Mouse (Mus musculus) activated CD4-positive, CD25-positive, alpha-beta regulatory T cell (primary cell): ENCODE results near the gene Fosl1. TPM values are rescaled to one million over a fixed set of nuclear protein-coding genes. Genes with fewer than 3 reads are reported as not detected.

Experiments used
- polyA plus RNA-seq, 2 experiments: library from polyadenylated mRNA; unstranded; fragments of 100-300 nt; shearing (Covaris generic); gene quantifications; one replicate each; pipeline ENCODE4 v1.2.1; 2017

Gene Fosl1
- under 1 TPM in 1 of 2 experiments, not detected in 1; 0.10 TPM for polyA plus RNA-seq

GRCm38 (mm10) chr19:5447515-5448353 lies at the start of gene Fosl1:
Fosl1 (plus strand) TSS chr19:5447547.

DNA sequence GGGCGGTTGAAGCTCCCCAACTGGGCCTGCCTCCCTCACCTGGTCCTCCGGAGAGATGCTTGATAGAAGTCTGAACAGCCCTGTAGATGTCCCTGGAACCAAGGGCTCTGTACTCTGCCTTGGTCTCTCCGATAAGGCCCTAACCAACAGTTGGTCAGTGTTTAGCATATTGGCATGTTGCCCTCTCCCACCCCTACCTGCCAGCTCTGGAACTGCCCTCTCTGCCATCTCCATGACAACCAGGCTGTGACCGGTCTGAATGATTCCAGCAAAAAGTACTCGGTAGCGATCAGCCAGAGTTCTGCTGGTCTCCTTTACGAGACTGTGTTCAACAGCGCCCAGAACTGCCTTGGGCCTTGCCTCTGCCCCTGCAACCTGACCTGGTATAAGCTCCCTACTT lies 45.1 kb upstream of the Fosl1 start, which contains the start of gene Tsga10ip:
Gene Tsga10ip (minus strand): TSS at position 234 of the 400 bp plus-strand sequence.

GRCm38 (mm10) chr19:5424782-5425741 lies 22.3 kb upstream of the Fosl1 start, which contains the start of the genes Drap1 and AI837181:
Drap1 (minus strand) TSS chr19:5424979.
AI837181 (plus strand) TSS chr19:5425144.

DNA sequence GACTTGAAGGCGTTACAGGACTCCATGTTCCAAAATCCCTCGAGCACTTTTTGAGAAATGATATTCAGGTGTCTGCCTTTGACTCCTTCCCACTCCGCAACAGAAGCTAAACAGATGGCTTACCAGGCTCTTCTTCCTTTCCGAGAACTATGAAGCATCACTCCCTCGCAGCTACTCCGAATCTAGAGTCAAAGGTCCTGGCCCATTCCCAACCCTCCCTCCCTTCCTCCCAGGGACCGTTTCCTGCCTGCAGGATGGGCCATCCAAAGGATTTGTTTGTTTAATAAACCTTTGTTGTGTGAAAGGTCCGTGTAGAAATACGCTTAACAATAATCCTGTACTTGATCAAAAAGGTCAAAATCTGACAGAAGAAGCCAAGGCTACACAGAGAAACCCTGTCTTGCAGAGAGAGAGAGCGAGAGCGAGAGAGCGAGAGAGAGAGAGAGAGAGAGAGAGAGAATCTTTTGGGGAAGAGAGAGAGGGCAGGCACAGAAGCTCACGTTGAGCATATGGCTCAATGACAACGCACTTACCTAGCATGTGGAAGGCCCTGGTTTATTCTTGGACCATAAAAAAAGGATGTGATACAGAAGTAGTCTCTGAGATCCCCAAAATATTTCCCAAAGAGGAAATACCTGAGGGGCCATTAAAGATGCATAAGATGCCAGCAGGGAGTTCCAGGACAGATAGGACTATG lies 10.5 kb downstream of the Fosl1 start, which contains the start of gene Ccdc85b:
Gene Ccdc85b (minus strand): TSS at position 149 of the 697 bp plus-strand sequence.

GRCm38 (mm10) chr19:5460465-5460911 lies 13.1 kb downstream of the Fosl1 start, which contains the start of gene Fibp:
Fibp (plus strand) TSS chr19:5460615.

GRCm38 (mm10) chr19:5468374-5468773 lies 21.0 kb downstream of the Fosl1 start, which contains the start of gene Ctsw:
Ctsw (minus strand) TSS chr19:5468507.

DNA sequence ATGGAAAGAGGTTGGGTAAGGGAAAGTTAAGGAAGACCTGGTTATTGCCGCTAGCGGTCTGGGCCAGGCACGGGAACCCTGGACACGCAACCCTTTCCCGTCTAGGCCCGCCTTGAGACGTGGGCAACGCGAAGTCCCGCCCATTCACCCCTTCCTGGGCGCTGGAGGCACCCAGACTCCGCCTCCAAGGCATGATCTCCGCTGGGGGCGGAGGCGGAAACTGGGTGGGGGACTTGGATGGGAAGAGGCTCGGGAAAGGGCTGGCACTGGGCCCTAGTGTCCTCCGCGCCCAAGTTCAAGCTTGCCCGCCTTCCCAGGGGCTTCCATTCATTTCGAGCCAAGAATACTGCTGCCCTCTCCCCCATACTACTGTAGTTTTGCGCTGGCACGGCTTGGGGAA lies 26.4 kb downstream of the Fosl1 start, which contains the start of gene Efemp2:
Gene Efemp2 (plus strand): TSS at position 235 of the 400 bp plus-strand sequence.

DNA sequence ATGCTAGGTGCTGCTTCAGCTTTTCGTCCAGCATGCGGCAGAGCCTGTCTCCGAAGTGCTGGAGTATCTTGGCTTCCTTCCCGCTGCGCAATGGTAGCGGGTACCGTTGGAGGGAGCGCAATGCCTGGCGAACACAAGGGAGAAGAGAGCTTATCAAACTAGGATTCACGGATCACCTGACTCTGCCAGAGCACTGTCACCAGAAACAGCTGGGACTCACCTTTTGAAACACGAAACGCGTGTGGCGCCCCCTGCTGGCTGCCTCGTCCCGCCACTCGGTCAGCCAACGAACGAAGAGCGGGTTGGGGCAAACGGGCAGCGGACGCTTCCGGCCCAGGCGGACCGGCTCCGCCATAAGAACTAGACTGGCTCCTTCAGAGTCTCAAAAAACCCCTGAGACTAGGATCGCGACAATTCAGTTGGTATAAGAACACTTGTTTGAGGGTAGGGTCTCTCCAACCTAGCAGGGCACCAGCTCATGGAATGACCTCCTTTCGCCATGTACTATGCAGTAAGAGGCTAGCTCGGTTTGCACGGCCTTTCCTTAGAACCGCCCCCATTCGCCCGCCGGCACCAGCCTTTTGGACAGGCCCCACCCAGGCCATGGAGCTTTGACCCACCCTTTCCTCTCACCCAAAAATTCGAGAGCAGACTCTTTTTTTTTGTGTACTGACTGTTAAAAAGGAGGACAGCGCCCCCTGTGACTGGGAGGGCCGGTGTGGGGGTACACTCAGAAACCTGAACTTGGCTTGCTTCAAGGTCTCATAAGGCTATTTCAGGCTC lies 40.6 kb downstream of the Fosl1 start, which contains the start of gene Mus81:
Gene Mus81 (minus strand): TSS at position 635 of the 783 bp plus-strand sequence.

GRCm38 (mm10) chr19:5490313-5490897 lies 43.1 kb downstream of the Fosl1 start, which contains the start of gene Cfl1:
Cfl1 (plus strand) TSS chr19:5490455.

GRCm38 (mm10) chr19:5503687-5504086 lies 56.3 kb downstream of the Fosl1 start, which contains the start of gene 1700020D05Rik:
1700020D05Rik (minus strand) TSS chr19:5503787.

Other genes starting within 250 kb of the Fosl1 start
- gene Pacs1, start 174.4 kb upstream of the Fosl1 start, polyA plus RNA-seq, result 100 to 1,000 TPM in 1 of 2 experiments, 10 to 100 TPM in 1; 73.5 to 129 TPM
- 100 to 1,000 TPM; 293 to 325 TPM for gene Sf3b2, start 152.1 kb upstream of the Fosl1 start, polyA plus RNA-seq
- under 1 TPM; 0.10 to 0.39 TPM for gene Gal3st3, start 149.2 kb upstream of the Fosl1 start, polyA plus RNA-seq
- under 1 TPM in 1 of 2 experiments, not detected in 1; 0.07 TPM for gene Catsper1, start 111.8 kb upstream of the Fosl1 start, polyA plus RNA-seq
- gene Cst6, start 98.0 kb upstream of the Fosl1 start, polyA plus RNA-seq, result 1 to 10 TPM; 3.0 to 5.4 TPM
- 10 to 100 TPM; 51.1 to 61.3 TPM for gene Eif1ad, start 80.8 kb upstream of the Fosl1 start, polyA plus RNA-seq
- 100 to 1,000 TPM; 260 to 336 TPM for gene Banf1, start 80.4 kb upstream of the Fosl1 start, polyA plus RNA-seq
- gene Sart1, start 58.8 kb upstream of the Fosl1 start, polyA plus RNA-seq, result 100 to 1,000 TPM; 177 to 178 TPM
- 1 to 10 TPM in 1 of 2 experiments, under 1 TPM in 1; 0.94 to 1.5 TPM for gene Tsga10ip, start 45.0 kb upstream of the Fosl1 start, polyA plus RNA-seq
- gene Drap1, start 22.6 kb upstream of the Fosl1 start, polyA plus RNA-seq, result 100 to 1,000 TPM; 175 to 253 TPM
- 10 to 100 TPM; 35.9 to 38.9 TPM for gene AI837181, start 22.4 kb upstream of the Fosl1 start, polyA plus RNA-seq
- gene Ccdc85b, start 10.3 kb downstream of the Fosl1 start, polyA plus RNA-seq, result 10 to 100 TPM; 10.6 to 11.9 TPM
- gene Fibp, start 13.1 kb downstream of the Fosl1 start, polyA plus RNA-seq, result 100 to 1,000 TPM; 135 to 140 TPM
- gene Ctsw, start 21.0 kb downstream of the Fosl1 start, polyA plus RNA-seq, result 100 to 1,000 TPM; 166 to 186 TPM
- 1 to 10 TPM; 1.6 to 3.1 TPM for gene Efemp2, start 26.4 kb downstream of the Fosl1 start, polyA plus RNA-seq
- 10 to 100 TPM; 56.5 to 60.6 TPM for gene Mus81, start 40.9 kb downstream of the Fosl1 start, polyA plus RNA-seq
- gene Cfl1, start 42.9 kb downstream of the Fosl1 start, polyA plus RNA-seq, result 1,000 to 10,000 TPM; 4,073 to 4,463 TPM
- gene 1700020D05Rik, start 56.2 kb downstream of the Fosl1 start, polyA plus RNA-seq, result under 1 TPM in 1 of 2 experiments, not detected in 1; 0.22 TPM
- gene Snx32, start 63.0 kb downstream of the Fosl1 start, polyA plus RNA-seq, result 10 to 100 TPM; 10.7 to 22.0 TPM
- under 1 TPM in 1 of 2 experiments, not detected in 1; 0.57 TPM for gene Ovol1, start 113.1 kb downstream of the Fosl1 start, polyA plus RNA-seq
- 10 to 100 TPM; 11.7 to 22.5 TPM for gene Ap5b1, start 120.5 kb downstream of the Fosl1 start, polyA plus RNA-seq
- gene Rnaseh2c, start 154.3 kb downstream of the Fosl1 start, polyA plus RNA-seq, result 100 to 1,000 TPM; 104 to 115 TPM
- 10 to 100 TPM; 37.2 to 37.4 TPM for gene Kat5, start 162.7 kb downstream of the Fosl1 start, polyA plus RNA-seq
- gene Rela, start 189.9 kb downstream of the Fosl1 start, polyA plus RNA-seq, result 100 to 1,000 TPM; 137 to 140 TPM
- 100 to 1,000 TPM; 121 to 239 TPM for gene Sipa1, start 216.2 kb downstream of the Fosl1 start, polyA plus RNA-seq
- 10 to 100 TPM; 47.3 to 58.7 TPM for gene Map3k11, start 241.2 kb downstream of the Fosl1 start, polyA plus RNA-seq
- 10 to 100 TPM; 27.6 to 46.4 TPM for gene Pcnx3, start 241.4 kb downstream of the Fosl1 start, polyA plus RNA-seq